Mouse (Mus musculus) left cerebral cortex, adult 9 months (tissue): ENCODE data around the gene Trim80.
"Not testable (repeated sequence)": the region's sequence is repeated elsewhere in the genome, so short reads cannot be mapped to it uniquely, and the experiment has no call there.

Source experiments
- DNase-seq, 2 experiments: peaks; one replicate each; pipeline ENCODE4 v3.0.0; 2022; ENCODE audit warnings: low spot score in 2 of 2

Trim80 gene

GRCm38 (mm10) chr11:115492387-115492786 is 52.0 kb downstream of the Trim80 start:
- DNase-seq = no peak

- not testable (repeated sequence) for DNase-seq
These were observed 56.2 kb downstream of the Trim80 start for GRCm38 (mm10) chr11:115496559-115496958.
